7 mouse cellular contexts compared by ENCODE assay signal in the genomic region with DNA sequence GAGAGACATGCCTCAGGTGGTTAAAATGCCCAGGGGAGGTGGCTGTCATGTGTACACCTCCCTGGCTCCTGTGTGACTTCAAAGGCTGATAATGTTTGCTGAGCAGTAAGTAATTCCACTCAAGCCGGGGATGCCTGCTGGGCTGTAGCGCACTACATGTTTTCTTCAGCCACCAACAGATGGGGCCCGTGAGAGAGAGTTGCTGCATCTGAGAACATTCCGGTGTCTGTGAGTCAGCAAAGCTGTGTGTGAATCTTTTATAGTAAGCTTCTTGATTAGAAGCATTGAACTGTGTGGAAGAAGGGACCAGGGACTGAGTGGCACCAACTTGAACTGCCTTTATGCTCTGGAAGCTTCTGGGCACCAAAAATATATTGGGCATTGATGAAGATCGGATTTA. TPM values are rescaled to one million over a fixed set of nuclear protein-coding genes. Genes with fewer than 3 reads are reported as not detected.
A peak's percentile ranks its signal among the peaks of the same experiment; 100 is the strongest.
DNase-seq lines count a peak whose midpoint lies in the region; ATAC-seq and TF ChIP-seq lines count a peak whose summit lies in the region.

No protein-coding gene starts in this region.

- no peak overlapping the region for H3K4me3 ChIP-seq in bone marrow, adult 2 months (replicated peaks; ENCODE audit: control insufficient read depth, low read depth, low read length)
- no peak overlapping the region for H3K4me3 ChIP-seq in embryonic facial prominence, embryonic 14.5 days (ENCODE audit: low read depth, low read length)
- no peak overlapping the region for H3K4me3 ChIP-seq in kidney, adult 2 months (ENCODE audit: insufficient read depth, low read depth, low read length)
- no peak overlapping the region for H3K4me3 ChIP-seq in limb, embryonic 10.5 days
- no peak overlapping the region for H3K4me3 ChIP-seq in midbrain, embryonic 14.5 days (replicated peaks; ENCODE audit: low read depth, low read length)

- H3K9ac ChIP-seq in embryonic facial prominence, embryonic 14.5 days (ENCODE audit: low read depth, low read length) = no peak overlapping the region
- H3K9ac ChIP-seq in midbrain, embryonic 14.5 days (replicated peaks; ENCODE audit: low read length) = no peak overlapping the region

- H3K27ac ChIP-seq in bone marrow, adult 2 months (ENCODE audit: control insufficient read depth, insufficient read depth, low read depth, low read length, poor library complexity) = no peak overlapping the region
- peak overlapping the region; percentile 64; the same call in 1 of the 2 replicates for H3K27ac ChIP-seq in embryonic facial prominence, embryonic 14.5 days (replicated peaks; ENCODE audit: low read depth, low read length)
- peak overlapping the region; percentile 82; the same call in 1 of the 2 replicates for H3K27ac ChIP-seq in kidney, adult 2 months (ENCODE audit: insufficient read depth, low read depth, low read length)
- H3K27ac ChIP-seq in limb, embryonic 10.5 days = no peak overlapping the region
- H3K27ac ChIP-seq in midbrain, embryonic 14.5 days (replicated peaks; ENCODE audit: low read depth, low read length) = peak overlapping the region; percentile 27

- H3K27me3 ChIP-seq in embryonic facial prominence, embryonic 14.5 days (replicated peaks; ENCODE audit: control insufficient read depth, insufficient read depth, low read length) = no peaks in the 10 kb centered on the region
- H3K27me3 ChIP-seq in kidney, adult 2 months (replicated peaks; ENCODE audit: control insufficient read depth, insufficient read depth, low read length) = no peaks in the 10 kb centered on the region
- H3K27me3 ChIP-seq in limb, embryonic 10.5 days (ENCODE audit: low read depth, poor library complexity, severe bottlenecking) = no peaks in the 10 kb centered on the region
- no peaks in the 10 kb centered on the region for H3K27me3 ChIP-seq in midbrain, embryonic 14.5 days (ENCODE audit: control insufficient read depth, insufficient read depth, low read length)

- no peaks in the 10 kb centered on the region for H3K36me3 ChIP-seq in embryonic facial prominence, embryonic 14.5 days (ENCODE audit: control insufficient read depth, insufficient read depth, low read length)
- H3K36me3 ChIP-seq in kidney, adult 2 months (ENCODE audit: control insufficient read depth, insufficient read depth, low read length) = no peaks in the 10 kb centered on the region
- no peaks in the 10 kb centered on the region for H3K36me3 ChIP-seq in limb, embryonic 10.5 days
- H3K36me3 ChIP-seq in midbrain, embryonic 14.5 days (ENCODE audit: control insufficient read depth, insufficient read depth, low read length) = no peaks in the 10 kb centered on the region

- TF ChIP-seq CTCF in bone marrow, adult 2 months (IDR thresholded peaks at IDR 0.05; ENCODE audit: control insufficient read depth, insufficient read depth, low read length) = peak; percentile 60
- TF ChIP-seq CTCF in kidney, adult 2 months (conservative IDR thresholded peaks at IDR 0.05; ENCODE audit: insufficient read depth, insufficient read length, low read depth, low read length) = peak; percentile 80

- peak; percentile 80 for ATAC-seq in embryonic facial prominence, embryonic 14.5 days (ENCODE audit: low read depth)
- peak; percentile 50 for ATAC-seq in midbrain, embryonic 14.5 days (ENCODE audit: low FRiP score, low TSS enrichment)

- 16% methylated on average over 5 of the region's 5 CpGs for WGBS in bone marrow, adult 2 months
- WGBS in embryonic facial prominence, embryonic 14.5 days = 16% methylated on average over 5 of the region's 5 CpGs
- 19% methylated on average over 5 of the region's 5 CpGs for WGBS in kidney, adult 2 months
- 30% methylated on average over 5 of the region's 5 CpGs for WGBS in limb, embryonic 10.5 days
- 14% methylated on average over 5 of the region's 5 CpGs for WGBS in midbrain, embryonic 14.5 days

- TF ChIP-seq POLR2A in bone marrow, adult 2 months (IDR thresholded peaks at IDR 0.05; ENCODE audit: borderline replicate concordance, control insufficient read depth, low read depth, low read length) = no peak
- TF ChIP-seq POLR2A in kidney, adult 2 months (IDR thresholded peaks at IDR 0.05; ENCODE audit: low read depth, low read length) = no peak

- H3K9me3 ChIP-seq in embryonic facial prominence, embryonic 14.5 days (ENCODE audit: control insufficient read depth, low read length) = no peaks in the 10 kb centered on the region
- no peaks in the 10 kb centered on the region for H3K9me3 ChIP-seq in limb, embryonic 10.5 days (replicated peaks)
- H3K9me3 ChIP-seq in midbrain, embryonic 14.5 days (ENCODE audit: control insufficient read depth, low read length) = no peaks in the 10 kb centered on the region

- DNase-seq in embryonic facial prominence, embryonic 14.5 days (ENCODE audit: low spot score) = peak; percentile 89
- DNase-seq in heart, adult 8-10 months (ENCODE audit: low spot score) = peak; percentile 85
- DNase-seq in kidney, adult 2 months = peak; percentile 85
- DNase-seq in limb, embryonic 10.5 days (ENCODE audit: low spot score) = peak; percentile 45
- DNase-seq in midbrain, embryonic 14.5 days = peak; percentile 86
- peak; percentile 32 for DNase-seq in spleen, adult 12 weeks (ENCODE audit: low spot score)

- H3K4me2 ChIP-seq in embryonic facial prominence, embryonic 14.5 days (ENCODE audit: low read depth, low read length) = no peak overlapping the region
- no peak overlapping the region for H3K4me2 ChIP-seq in midbrain, embryonic 14.5 days (ENCODE audit: low read length)

- peaks cover 3% of the 10 kb centered on the region; the same call in 1 of the 2 replicates for H3K4me1 ChIP-seq in bone marrow, adult 2 months (ENCODE audit: control insufficient read depth, insufficient read depth, low read length)
- H3K4me1 ChIP-seq in embryonic facial prominence, embryonic 14.5 days (ENCODE audit: control insufficient read depth, insufficient read depth, low read length) = peaks cover 17% of the 10 kb centered on the region
- H3K4me1 ChIP-seq in kidney, adult 2 months (ENCODE audit: control insufficient read depth, insufficient read depth, low read length) = peaks cover 20% of the 10 kb centered on the region
- H3K4me1 ChIP-seq in limb, embryonic 10.5 days = peaks cover 23% of the 10 kb centered on the region
- H3K4me1 ChIP-seq in midbrain, embryonic 14.5 days (ENCODE audit: control insufficient read depth, insufficient read depth, low read length) = peaks cover 29% of the 10 kb centered on the region

RNA-seq across cellular contexts. Expression of a gene that starts 42.0 kb away (rescaled TPM):
- 5.7 and 15.0 TPM in 2 replicates for polyA plus RNA-seq in bone marrow, adult 2 months (2011; ENCODE audit: insufficient read depth, insufficient read length, low replicate concordance, missing spikeins)
- polyA plus RNA-seq in embryonic facial prominence, embryonic 14.5 days (2014; fragmentation: Nextera tagmentation; extraction: Ambion mirVana) = 11.6 and 13.7 TPM in 2 replicates
- 1 to 10 TPM; 5.8 to 7.2 (median 6.1) TPM for total RNA-seq in heart, adult 8-10 months (2022)
- polyA plus RNA-seq in kidney, adult 2 months (2012; rRNA removed) = 7.7 and 8.3 TPM in 2 replicates
- 11.9 and 12.7 TPM in 2 replicates for polyA plus RNA-seq in limb, embryonic 10.5 days (2016; fragmentation: Nextera tagmentation; extraction: Ambion mirVana)
- 9.1 and 13.0 TPM in 2 replicates for polyA plus RNA-seq in midbrain, embryonic 14.5 days (2014; fragmentation: Nextera tagmentation; extraction: Ambion mirVana)

Comparison
In these comparisons a context has a peak if more than half of its experiments do, and no peak if none do; other contexts are left out.
1. H3K27ac ChIP-seq: peak in embryonic facial prominence, embryonic 14.5 days (single experiment), kidney, adult 2 months (single experiment) and midbrain, embryonic 14.5 days (single experiment); none in bone marrow, adult 2 months (single experiment) and limb, embryonic 10.5 days (single experiment).
2. DNase-seq: peak in every context shown above with its lines; median percentile 89 in embryonic facial prominence, embryonic 14.5 days; 86 in midbrain, embryonic 14.5 days; 85 in heart, adult 8-10 months; 85 in kidney, adult 2 months; 45 in limb, embryonic 10.5 days; 32 in spleen, adult 12 weeks.